Mouse (Mus musculus) neural tube, embryonic 10.5 days (tissue): Measurements from ENCODE around the gene Pik3ap1.

Source experiments
- DNase-seq: peaks from one replicate; pipeline ENCODE4 v3.0.0-alpha.2; 2017; ENCODE audit warnings: low spot score; ENCODE audit errors: extremely low spot score

The Pik3ap1 gene

DNA sequence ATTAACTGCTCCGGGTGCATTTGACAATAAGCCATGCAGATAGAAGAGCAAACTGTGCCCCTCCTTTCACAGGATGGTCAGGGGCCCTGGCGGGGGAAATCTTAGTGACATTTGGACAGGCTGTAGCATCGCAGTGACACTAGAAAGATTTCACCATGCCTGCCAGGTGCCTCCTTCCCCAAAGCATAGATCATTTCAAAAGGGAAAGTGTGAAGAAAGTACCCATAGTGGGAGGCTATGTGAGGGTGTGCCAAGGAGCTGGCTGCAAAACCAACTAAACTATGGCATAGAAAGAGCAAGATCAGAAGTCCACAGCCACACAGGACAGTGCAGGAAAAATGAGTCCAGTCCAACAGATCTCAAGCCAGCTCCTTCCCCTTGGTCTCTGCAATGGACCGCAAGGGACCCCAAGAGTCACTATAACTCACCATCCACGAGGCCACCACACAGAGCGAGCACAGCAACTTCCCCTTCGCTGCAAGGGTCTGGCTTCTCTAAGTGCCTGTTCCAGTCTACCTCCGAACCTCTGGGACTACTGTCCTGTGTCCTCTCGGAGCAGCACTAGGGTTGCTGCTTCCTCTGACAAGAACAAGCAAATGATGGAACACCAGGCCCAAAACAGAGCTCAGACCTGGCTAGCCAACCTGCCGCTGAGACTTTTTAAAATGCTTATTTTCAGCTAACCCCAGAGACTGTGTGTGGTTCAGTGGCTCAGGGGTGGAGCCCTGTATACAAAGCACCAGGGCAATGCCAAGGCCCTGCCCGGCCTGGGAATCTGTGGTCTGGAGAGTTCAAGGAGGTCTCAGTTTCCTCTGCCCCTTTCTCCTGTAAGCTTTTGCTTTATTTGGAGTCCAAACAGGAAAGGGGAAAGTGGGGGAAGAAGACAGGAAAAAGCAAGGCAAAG lies 15.1 kb downstream of the Pik3ap1 start:
- no peak for DNase-seq

DNA sequence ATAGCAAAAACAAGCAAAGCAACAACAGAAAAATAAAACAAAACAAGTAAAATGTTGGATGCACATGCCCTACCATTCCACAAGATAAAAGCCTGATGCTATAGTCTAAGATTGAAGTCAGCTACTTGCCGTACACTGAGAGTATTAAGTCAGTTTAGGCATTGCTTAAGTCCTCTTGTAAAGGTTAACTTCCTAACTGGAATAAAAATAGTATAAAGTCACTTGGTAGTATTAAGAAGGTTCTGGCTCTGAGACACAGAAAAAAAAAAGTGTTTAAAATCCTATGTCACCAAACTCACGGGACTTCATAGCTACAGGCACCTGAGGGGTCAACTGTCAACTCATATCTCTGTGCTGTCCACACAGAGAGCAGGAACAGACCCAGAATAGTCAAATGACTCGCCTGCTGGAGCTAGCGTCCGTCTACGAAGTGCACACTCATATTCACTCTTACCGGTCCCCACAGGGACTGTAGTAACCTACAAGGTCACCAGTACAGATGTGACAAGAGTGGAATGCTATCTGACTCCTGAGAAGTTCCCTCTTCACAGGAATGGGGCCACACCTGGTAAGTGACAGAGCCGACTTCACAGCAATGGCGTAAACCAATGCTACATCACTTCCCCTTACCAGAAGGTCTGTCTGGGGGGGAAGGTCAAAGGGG lies 17.9 kb downstream of the Pik3ap1 start:
- no peak for DNase-seq

DNA sequence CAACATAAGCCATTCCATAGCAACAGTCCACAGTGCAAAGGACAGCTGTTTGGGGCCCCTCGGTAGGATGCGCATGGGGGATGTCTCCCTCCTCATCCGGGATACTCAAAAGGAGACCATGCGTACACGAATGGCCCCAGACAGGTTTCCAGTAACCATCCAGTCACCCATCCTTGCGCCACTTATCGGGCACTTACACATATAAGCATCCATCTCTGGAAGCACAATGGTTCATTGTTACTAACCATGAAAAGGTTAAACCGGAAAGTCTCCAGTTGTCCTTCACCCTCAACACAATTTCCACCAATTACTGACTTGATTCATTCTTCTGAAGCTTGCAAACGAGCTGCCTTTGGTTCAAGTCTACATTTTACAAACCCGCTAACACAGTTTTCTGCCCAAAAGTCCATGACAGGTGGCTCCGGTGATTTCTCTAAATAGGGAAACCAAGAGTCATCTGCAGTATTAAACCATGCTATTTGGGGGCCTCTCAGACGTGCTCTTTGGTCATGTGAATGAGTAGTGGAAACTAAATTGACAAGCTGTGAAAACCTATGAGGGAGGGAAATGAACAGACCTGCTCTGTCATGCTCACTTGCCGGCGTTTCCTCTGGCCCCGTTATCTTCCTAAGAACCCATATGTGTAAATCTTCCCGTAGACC lies 18.6 kb downstream of the Pik3ap1 start:
- DNase-seq = no peak

- no peak for DNase-seq
Measured at GRCm38 (mm10) chr19:41365570-41365969, 19.3 kb downstream of the Pik3ap1 start.

- DNase-seq = no peak
Measured at GRCm38 (mm10) chr19:41364509-41364908, 20.4 kb downstream of the Pik3ap1 start.

GRCm38 (mm10) chr19:41362963-41363362 lies 21.9 kb downstream of the Pik3ap1 start:
- DNase-seq = no peak

DNA sequence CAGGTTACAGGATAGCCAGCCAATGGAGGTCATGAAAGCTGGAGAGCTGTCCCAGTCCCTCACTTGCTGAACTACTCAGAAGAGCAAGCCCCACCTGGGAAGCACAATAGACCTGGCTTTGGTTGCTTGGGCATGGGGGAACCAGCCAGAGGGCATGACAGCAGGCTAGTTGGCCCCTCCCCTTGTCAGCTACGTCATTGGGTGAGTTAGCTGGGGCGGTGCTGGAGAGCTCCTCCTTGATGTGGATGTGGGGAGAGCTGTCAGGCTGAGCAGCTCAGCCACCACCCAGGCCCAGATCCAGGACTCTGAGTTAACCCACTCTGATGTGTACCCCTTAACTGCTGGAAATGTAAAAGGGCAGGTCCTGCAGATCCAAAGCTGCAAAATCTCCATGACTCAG lies 24.4 kb downstream of the Pik3ap1 start:
- no peak for DNase-seq

DNA sequence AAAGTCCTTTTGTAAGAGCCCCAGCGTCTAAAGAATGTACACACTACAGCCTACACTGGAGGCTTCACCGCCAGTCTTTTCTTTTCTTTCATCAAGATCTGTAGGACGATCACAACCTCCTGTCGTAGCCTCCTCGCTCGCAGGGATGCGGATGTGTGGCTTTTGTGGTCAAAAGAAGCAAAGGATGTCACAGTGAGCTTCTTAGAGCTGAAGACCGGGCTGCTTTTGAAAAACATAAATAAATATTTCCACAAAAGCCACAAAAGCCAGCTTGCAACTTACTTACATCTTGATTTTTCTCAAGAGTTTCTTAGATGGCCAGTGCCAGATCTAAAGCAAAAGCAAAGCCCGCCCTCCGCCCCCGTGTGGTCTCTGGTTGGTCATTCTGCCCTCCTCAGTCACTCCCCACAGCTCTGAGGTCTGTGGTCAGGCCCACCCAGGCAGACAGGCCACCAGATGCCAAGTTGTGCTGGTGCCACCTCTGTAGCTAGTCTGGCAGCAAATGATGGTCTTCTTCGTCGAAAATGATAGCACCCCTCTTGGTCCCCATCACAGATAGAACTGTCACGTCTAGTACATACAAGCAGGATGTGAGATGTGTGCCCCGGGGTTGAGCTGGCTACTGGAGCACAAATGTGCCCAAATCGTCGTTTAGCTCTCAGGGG lies 30.5 kb downstream of the Pik3ap1 start:
- DNase-seq = no peak

- DNase-seq = no peak
Measured at GRCm38 (mm10) chr19:41349624-41350023, 35.3 kb downstream of the Pik3ap1 start.

- no peak for DNase-seq
Measured at GRCm38 (mm10) chr19:41348161-41348560, 36.7 kb downstream of the Pik3ap1 start.

DNA sequence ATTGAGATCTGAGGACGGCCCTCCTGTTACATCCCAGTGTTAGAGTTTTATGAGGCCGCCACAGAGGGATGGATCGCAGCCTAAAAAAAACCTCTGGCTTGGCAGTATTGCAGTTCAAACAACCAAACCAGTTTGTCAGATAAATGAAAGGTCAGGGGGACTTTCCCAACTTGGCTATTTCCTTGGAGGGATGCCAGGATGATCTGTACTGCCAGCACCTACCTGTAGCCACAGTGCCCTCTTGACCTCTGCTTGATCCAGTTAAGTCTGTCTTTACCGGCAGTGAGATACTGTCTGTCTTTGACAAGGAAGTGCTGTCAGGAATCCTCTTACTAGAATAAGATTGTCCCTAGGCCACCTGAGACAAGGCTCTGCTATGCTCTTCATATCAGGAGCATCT lies 37.6 kb downstream of the Pik3ap1 start:
- no peak for DNase-seq

- no peak for DNase-seq
Measured at GRCm38 (mm10) chr19:41346099-41346850, 38.6 kb downstream of the Pik3ap1 start.

- no peak for DNase-seq
Measured at GRCm38 (mm10) chr19:41345028-41345741, 39.7 kb downstream of the Pik3ap1 start.

- DNase-seq = no peak
Measured at GRCm38 (mm10) chr19:41344666-41345027, 40.3 kb downstream of the Pik3ap1 start.

GRCm38 (mm10) chr19:41342592-41343090 lies 42.3 kb downstream of the Pik3ap1 start:
- DNase-seq = no peak

DNA sequence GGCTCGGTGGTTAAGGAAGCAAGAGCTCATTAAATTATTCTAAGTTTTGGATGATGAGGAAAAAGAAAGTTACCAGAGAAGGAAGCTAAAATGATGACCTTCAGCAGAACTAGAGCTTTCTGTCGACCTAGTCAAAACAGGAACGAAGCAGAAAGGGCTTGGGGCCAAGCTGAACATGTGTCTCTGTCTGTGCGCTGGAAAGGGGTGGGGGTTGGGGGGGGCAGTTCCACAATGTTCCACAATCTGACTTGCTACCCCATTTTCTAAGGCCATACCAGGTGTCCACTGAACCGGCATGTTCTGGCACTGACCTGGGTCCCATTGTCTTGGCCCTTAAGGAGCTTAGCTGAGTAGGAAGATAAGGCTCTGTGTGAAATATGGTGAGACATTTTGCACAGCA lies 43.2 kb downstream of the Pik3ap1 start:
- no peak for DNase-seq

GRCm38 (mm10) chr19:41339020-41339836 lies 45.7 kb downstream of the Pik3ap1 start:
- DNase-seq = no peak

- DNase-seq = no peak
Measured at GRCm38 (mm10) chr19:41338379-41338778, 46.5 kb downstream of the Pik3ap1 start.

DNA sequence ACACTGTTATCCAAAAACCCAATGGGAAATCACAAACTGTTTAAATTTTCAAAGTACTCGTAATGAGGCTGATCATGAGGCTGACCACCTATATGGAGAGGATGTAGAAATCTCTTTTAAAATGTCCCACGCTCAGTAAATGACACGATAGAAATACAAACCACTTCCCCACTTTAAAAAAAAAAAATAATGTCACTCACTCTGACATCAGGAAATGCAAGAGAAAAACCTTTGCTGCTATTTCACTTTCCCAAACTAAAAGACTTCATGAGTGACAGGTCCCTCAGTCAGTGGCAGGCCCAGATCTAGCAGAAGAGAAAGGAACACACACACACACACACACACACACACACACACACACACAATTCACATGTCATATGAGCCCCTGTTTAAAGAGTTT lies 49.2 kb downstream of the Pik3ap1 start:
- DNase-seq = no peak
